Mouse (Mus musculus): ENCODE measurements around the gene Ins1. TPM values are rescaled to one million over a fixed set of nuclear protein-coding genes. Genes with fewer than 3 reads are reported as not detected.

Ins1 gene
- not detected for polyA plus RNA-seq (2012; fragmentation: generic; extraction: Trizol)
- long read RNA-seq, experiment 1 = 0 reads
- long read RNA-seq, experiment 2 = 0 reads

DNA sequence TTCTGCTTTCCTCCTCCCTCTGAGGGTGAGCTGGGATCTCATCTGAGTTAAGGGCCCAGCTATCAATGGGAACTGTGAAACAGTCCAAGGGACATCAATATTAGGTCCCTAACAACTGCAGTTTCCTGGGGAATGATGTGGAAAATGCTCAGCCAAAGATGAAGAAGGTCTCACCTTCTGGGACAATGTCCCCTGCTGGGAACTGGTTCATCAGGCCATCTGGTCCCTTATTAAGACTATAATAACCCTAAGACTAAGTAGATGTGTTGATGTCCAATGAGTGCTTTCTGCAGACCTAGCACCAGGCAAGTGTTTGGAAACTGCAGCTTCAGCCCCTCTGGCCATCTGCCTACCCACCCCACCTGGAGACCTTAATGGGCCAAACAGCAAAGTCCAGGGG is at the start of gene Ins1:
Gene Ins1 (plus strand): TSS at position 301 of the 400 bp plus-strand sequence.
- Histone ChIP-seq H3K4me3 (ENCODE audit: insufficient read depth, poor library complexity, severe bottlenecking) (no peak within 1 kb of the TSS), H3K36me3 (ENCODE audit: control insufficient read depth, insufficient read depth) (no peaks in the 10 kb centered on the region), H3K79me3 (ENCODE audit: low read depth) (no peaks in the 10 kb centered on the region), H3K27me3 (ENCODE audit: control insufficient read depth, insufficient read depth, insufficient read length) (no peaks in the 10 kb centered on the region), H3ac (ENCODE audit: control insufficient read depth, insufficient read length, low read depth) (no peak within 1 kb of the TSS), H3K79me2 (ENCODE audit: control insufficient read depth, insufficient read depth) (no peaks in the 10 kb centered on the region)
- TF ChIP-seq CEBPB (IDR thresholded peaks at IDR 0.05; ENCODE audit: low read depth) (no peak), MYOG (IDR thresholded peaks at IDR 0.05; ENCODE audit: control insufficient read depth, extremely low read depth, insufficient read length) (no peak), USF1 (IDR thresholded peaks at IDR 0.05; ENCODE audit: low read depth) (no peak), MAX (IDR thresholded peaks at IDR 0.05) (no peak), CTCF (IDR thresholded peaks at IDR 0.05; ENCODE audit: control insufficient read depth, insufficient read depth, insufficient read length) (no peak), MYOD1 (IDR thresholded peaks at IDR 0.05; ENCODE audit: control insufficient read depth, insufficient read length, low read depth) (no peak), FOSL1 (IDR thresholded peaks at IDR 0.05; ENCODE audit: insufficient read depth, low read length, poor library complexity, severe bottlenecking) (no peak)
